Mouse (Mus musculus) cortical plate, adult 2 months (tissue): ENCODE results near the gene Prkcd.
A peak's percentile ranks its signal among the peaks of the same experiment; 100 is the strongest.

ENCODE experiments used
- CTCF ChIP-seq: fragments of 200-500 bp; IDR thresholded peaks from 2 replicates; pipeline ENCODE4 v1.5.1; 2011; ENCODE audit warnings: mild to moderate bottlenecking, control low read depth, low read length; ENCODE audit not compliant: insufficient read depth; ENCODE audit errors: extremely low read depth
- POLR2A ChIP-seq: fragments of 200-500 bp; IDR thresholded peaks from 2 replicates; pipeline ENCODE4 v1.6.1; 2011; ENCODE audit warnings: mild to moderate bottlenecking, low read length, control low read depth; ENCODE audit not compliant: insufficient read depth; ENCODE audit errors: extremely low read depth

- TF ChIP-seq CTCF (no peak), POLR2A (peak; percentile 25; the same call in 1 of the 2 replicates)
These were observed 77.8 kb downstream of the Prkcd start, which contains the start of gene Tkt for GRCm38 (mm10) chr14:30548131-30548720.
